Mouse (Mus musculus): Measurements from ENCODE around the gene Lactb. TPM values are rescaled to one million over a fixed set of nuclear protein-coding genes. Genes with fewer than 3 reads are reported as not detected.
"Not testable (repeated sequence)": the region's sequence is repeated elsewhere in the genome, so short reads cannot be mapped to it uniquely, and the experiment has no call there.

Gene Lactb
- polyA plus RNA-seq, 1 experiment: 26.8 TPM

- Histone ChIP-seq H3K4me1 (ENCODE audit: control insufficient read depth, insufficient read depth, insufficient read length, low read length) (peaks cover 19% of the 10 kb centered on the region; the same call in 1 of the 2 replicates), H3K36me3 (ENCODE audit: control insufficient read depth, insufficient read depth, low read length) (no peaks in the 10 kb centered on the region), H3K27ac (ENCODE audit: insufficient read depth, low read depth, low read length) (peak overlapping the region; percentile 62), H3K27me3 (ENCODE audit: control insufficient read depth, insufficient read depth, low read length) (no peaks in the 10 kb centered on the region), H3K4me3 (ENCODE audit: low read depth, low read length) (peak overlapping the region; percentile 87)
- WGBS: 5% methylated on average over 27 of the region's 27 CpGs
- TF ChIP-seq CTCF (IDR thresholded peaks at IDR 0.05; ENCODE audit: extremely low read depth, insufficient read length, insufficient replicate concordance, low read depth, low read length) (no peak), POLR2A (IDR thresholded peaks at IDR 0.05; ENCODE audit: low read depth, low read length) (no peak)
Measured at GRCm38 (mm10) chr9:66918672-66919330, 56.5 kb downstream of the Lactb start.

DNA sequence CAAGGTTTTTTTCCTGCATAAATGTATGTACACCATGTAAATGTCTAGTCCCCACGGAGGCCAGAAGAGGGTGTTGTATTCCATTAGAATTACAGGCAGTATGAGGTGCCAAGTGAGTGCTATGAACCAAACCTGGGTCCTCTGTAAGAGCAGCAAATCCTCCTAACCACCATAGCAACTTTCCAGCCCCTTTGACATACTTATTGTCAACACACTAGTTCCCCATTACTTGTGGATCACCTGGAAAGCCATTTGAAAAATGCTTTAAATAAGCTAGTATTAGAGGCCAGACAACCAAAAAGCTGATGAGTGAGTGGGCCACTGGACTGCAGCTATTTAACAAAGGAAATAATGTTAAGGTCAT is 57.4 kb downstream of the Lactb start:
- Histone ChIP-seq H3K36me3 (ENCODE audit: control insufficient read depth, insufficient read depth, low read length) (no peaks in the 10 kb centered on the region), H3K27me3 (ENCODE audit: control insufficient read depth, insufficient read depth, low read length) (no peaks in the 10 kb centered on the region), H3K27ac (ENCODE audit: insufficient read depth, low read depth, low read length) (no peak overlapping the region), H3K4me3 (ENCODE audit: low read depth, low read length) (no peak overlapping the region), H3K4me1 (ENCODE audit: control insufficient read depth, insufficient read depth, insufficient read length, low read length) (peaks cover 21% of the 10 kb centered on the region; the same call in 1 of the 2 replicates)
- WGBS: 71% methylated on average over 1 of the region's 1 CpGs
- TF ChIP-seq CTCF (IDR thresholded peaks at IDR 0.05; ENCODE audit: extremely low read depth, insufficient read length, insufficient replicate concordance, low read depth, low read length) (no peak), POLR2A (IDR thresholded peaks at IDR 0.05; ENCODE audit: low read depth, low read length) (no peak)

GRCm38 (mm10) chr9:66917216-66917891 is 57.9 kb downstream of the Lactb start:
- 83% methylated on average over 8 of the region's 8 CpGs for WGBS
- TF ChIP-seq POLR2A (IDR thresholded peaks at IDR 0.05; ENCODE audit: low read depth, low read length) (no peak), CTCF (IDR thresholded peaks at IDR 0.05; ENCODE audit: extremely low read depth, insufficient read length, insufficient replicate concordance, low read depth, low read length) (no peak)
- Histone ChIP-seq H3K27me3 (ENCODE audit: control insufficient read depth, insufficient read depth, low read length) (no peaks in the 10 kb centered on the region), H3K4me1 (ENCODE audit: control insufficient read depth, insufficient read depth, insufficient read length, low read length) (peaks cover 21% of the 10 kb centered on the region; the same call in 1 of the 2 replicates), H3K4me3 (ENCODE audit: low read depth, low read length) (no peak overlapping the region), H3K36me3 (ENCODE audit: control insufficient read depth, insufficient read depth, low read length) (no peaks in the 10 kb centered on the region), H3K27ac (ENCODE audit: insufficient read depth, low read depth, low read length) (peak overlapping the region; percentile 40)

GRCm38 (mm10) chr9:66915869-66916785 is 59.2 kb downstream of the Lactb start:
- TF ChIP-seq CTCF (IDR thresholded peaks at IDR 0.05; ENCODE audit: extremely low read depth, insufficient read length, insufficient replicate concordance, low read depth, low read length) (no peak), POLR2A (IDR thresholded peaks at IDR 0.05; ENCODE audit: low read depth, low read length) (no peak)
- H3K27ac ChIP-seq (ENCODE audit: insufficient read depth, low read depth, low read length): peak overlapping the region; percentile 77
- peaks cover 21% of the 10 kb centered on the region; the same call in 1 of the 2 replicates for H3K4me1 ChIP-seq (ENCODE audit: control insufficient read depth, insufficient read depth, insufficient read length, low read length)
- no peak overlapping the region for H3K4me3 ChIP-seq (ENCODE audit: low read depth, low read length)
- no peaks in the 10 kb centered on the region for H3K27me3 ChIP-seq (ENCODE audit: control insufficient read depth, insufficient read depth, low read length)
- 45% methylated on average over 9 of the region's 9 CpGs for WGBS
- H3K36me3 ChIP-seq (ENCODE audit: control insufficient read depth, insufficient read depth, low read length): no peaks in the 10 kb centered on the region

DNA sequence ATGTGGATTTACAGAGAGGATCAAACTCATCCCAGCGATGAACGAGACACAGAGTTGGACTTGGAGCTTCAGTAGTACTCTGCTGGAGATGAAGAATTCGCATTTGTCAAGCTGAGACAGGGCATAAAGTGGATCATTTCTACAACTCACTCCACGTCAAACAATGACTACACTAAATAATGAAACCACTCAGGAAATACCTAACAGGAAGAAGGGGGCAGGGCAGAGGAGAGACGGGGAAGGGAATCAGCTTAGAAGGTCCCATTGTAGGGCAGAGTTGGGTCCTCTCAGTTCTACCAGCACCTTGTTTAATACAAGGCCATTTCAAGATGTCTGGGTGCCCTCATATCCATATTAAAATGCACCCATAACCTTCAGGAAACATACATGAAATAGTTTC is 59.9 kb downstream of the Lactb start:
- H3K4me1 ChIP-seq (ENCODE audit: control insufficient read depth, insufficient read depth, insufficient read length, low read length): peaks cover 21% of the 10 kb centered on the region; the same call in 1 of the 2 replicates
- H3K27me3 ChIP-seq (ENCODE audit: control insufficient read depth, insufficient read depth, low read length): no peaks in the 10 kb centered on the region
- H3K36me3 ChIP-seq (ENCODE audit: control insufficient read depth, insufficient read depth, low read length): no peaks in the 10 kb centered on the region
- TF ChIP-seq POLR2A (IDR thresholded peaks at IDR 0.05; ENCODE audit: low read depth, low read length) (no peak), CTCF (IDR thresholded peaks at IDR 0.05; ENCODE audit: extremely low read depth, insufficient read length, insufficient replicate concordance, low read depth, low read length) (no peak)
- H3K27ac ChIP-seq (ENCODE audit: insufficient read depth, low read depth, low read length): peak overlapping the region; percentile 31
- 81% methylated on average over 5 of the region's 5 CpGs for WGBS
- H3K4me3 ChIP-seq (ENCODE audit: low read depth, low read length): no peak overlapping the region

GRCm38 (mm10) chr9:66914540-66914939 is 60.7 kb downstream of the Lactb start:
- TF ChIP-seq CTCF (IDR thresholded peaks at IDR 0.05; ENCODE audit: extremely low read depth, insufficient read length, insufficient replicate concordance, low read depth, low read length) (no peak), POLR2A (IDR thresholded peaks at IDR 0.05; ENCODE audit: low read depth, low read length) (no peak)
- Histone ChIP-seq H3K4me3 (ENCODE audit: low read depth, low read length) (no peak overlapping the region), H3K4me1 (ENCODE audit: control insufficient read depth, insufficient read depth, insufficient read length, low read length) (peaks cover 21% of the 10 kb centered on the region; the same call in 1 of the 2 replicates), H3K27me3 (ENCODE audit: control insufficient read depth, insufficient read depth, low read length) (no peaks in the 10 kb centered on the region), H3K27ac (ENCODE audit: insufficient read depth, low read depth, low read length) (no peak overlapping the region), H3K36me3 (ENCODE audit: control insufficient read depth, insufficient read depth, low read length) (no peaks in the 10 kb centered on the region)
- 82% methylated on average over 3 of the region's 3 CpGs for WGBS

DNA sequence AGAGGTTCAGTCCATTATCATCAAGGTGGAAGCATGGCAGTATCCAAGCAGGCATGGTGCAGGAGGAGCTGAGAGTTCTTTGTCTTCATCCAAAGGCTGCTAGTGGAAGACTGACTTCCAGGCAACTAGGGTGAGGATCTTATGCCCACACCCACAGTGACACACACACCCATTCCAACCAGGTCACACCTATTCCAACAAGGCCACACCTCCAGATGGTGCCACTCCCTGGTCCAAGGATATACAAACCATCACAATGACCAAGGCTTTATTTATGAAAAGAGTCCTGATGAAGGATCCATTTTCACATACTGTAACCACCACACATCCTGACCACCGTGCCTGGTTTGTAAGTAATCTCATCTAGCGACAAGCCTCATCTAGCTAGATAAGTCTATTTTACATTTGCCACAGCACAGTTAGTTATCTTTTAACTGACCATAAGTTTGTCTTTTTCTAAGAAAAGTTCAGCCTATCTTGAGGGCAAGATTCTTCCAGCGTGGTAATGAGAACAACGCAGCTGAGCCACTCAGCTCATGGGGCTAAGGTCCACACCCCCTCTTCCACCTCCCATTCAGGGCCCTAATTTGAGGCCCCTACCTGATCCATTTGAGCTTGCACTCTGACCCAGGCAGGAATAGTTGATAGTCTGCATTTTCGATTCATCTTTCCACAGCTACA is 61.9 kb downstream of the Lactb start:
- not testable (repeated sequence) for H3K27ac ChIP-seq (ENCODE audit: insufficient read depth, low read depth, low read length)
- 58% methylated on average over 5 of the region's 5 CpGs for whole genome bisulfite sequencing

More for the DNA sequence above, 61.9 kb downstream of the Lactb start:
- not testable (repeated sequence) for H3K4me3 ChIP-seq (ENCODE audit: low read depth, low read length); H3K36me3 ChIP-seq (ENCODE audit: control insufficient read depth, insufficient read depth, low read length); H3K27me3 ChIP-seq (ENCODE audit: control insufficient read depth, insufficient read depth, low read length)
- peaks cover 18% of the 10 kb centered on the region; the same call in 1 of the 2 replicates for H3K4me1 ChIP-seq (ENCODE audit: control insufficient read depth, insufficient read depth, insufficient read length, low read length)

Measured in small intestine, adult 2 months (tissue).